Mouse (Mus musculus) regulatory T cell (primary cell): Measurements from ENCODE around the gene Minar1.

ENCODE experiments used
- in situ Hi-C: fragments of 300-600 bp; cut with MboI, MseI; formaldehyde crosslinking; loops from one replicate; pipeline ENCODE4 v1.15.1; 2025; ENCODE audit warnings: high pct_unique_total_duplicates

Minar1 gene

DNA sequence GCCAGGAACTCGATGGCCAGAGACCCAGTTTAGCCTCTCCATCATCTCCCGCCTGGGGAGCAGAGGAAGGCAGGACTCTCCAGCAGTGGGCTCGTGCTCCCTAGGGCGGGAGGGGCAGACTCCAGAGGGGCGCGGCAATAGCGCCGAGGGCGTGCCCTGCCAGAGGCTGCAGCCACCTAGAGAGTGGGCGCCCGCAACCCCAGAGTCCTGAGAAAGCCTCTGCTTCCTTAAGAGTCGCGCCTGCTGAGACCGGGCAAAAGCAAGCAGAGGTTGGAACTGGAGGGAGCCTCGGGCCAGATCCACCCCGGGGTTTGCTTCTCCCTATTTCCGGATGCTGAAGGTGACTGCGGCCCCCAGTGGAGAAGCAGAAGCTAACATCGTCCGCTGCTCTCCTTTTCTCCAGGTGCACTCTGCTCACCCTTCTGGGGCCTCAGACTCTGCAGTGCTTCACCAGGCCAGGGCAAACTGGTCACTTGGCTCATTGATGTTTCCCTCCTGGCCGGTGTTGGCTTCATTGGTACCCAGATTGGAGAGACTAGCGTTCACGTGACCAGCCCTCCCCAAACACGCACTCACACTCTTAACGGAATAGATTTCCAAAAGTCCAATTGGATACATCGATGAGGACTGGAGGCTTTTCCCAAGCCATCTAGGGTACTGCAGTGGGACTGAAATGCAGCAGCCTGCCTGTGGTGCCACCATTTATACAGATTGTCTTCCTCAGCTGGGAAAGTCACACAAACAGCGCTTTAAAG, at the start of gene Minar1:
Minar1 (minus strand) TSS at position 120 of the 755 bp plus-strand sequence.
- in situ Hi-C loops, result no loop called here

DNA sequence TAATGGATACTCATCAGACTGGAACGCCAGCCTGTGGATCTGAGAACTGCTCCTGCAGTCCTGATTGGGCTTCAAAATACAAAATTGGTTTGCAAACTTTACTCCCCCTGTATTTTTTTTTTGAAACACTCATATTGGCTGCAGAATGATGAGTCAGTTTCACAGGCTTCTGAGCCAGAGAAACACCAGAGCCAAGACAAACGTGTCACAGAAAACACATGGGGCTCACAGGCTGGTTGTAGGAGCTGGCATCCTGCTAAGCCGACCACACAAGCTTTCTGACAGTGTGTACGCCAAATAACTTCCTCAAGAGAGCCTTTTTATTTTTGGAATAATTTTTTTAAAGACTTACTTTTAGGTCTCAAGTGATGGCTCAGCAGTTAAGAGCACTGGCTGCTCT, 47.0 kb upstream of the Minar1 start:
- in situ Hi-C loops, result no loop called here

DNA sequence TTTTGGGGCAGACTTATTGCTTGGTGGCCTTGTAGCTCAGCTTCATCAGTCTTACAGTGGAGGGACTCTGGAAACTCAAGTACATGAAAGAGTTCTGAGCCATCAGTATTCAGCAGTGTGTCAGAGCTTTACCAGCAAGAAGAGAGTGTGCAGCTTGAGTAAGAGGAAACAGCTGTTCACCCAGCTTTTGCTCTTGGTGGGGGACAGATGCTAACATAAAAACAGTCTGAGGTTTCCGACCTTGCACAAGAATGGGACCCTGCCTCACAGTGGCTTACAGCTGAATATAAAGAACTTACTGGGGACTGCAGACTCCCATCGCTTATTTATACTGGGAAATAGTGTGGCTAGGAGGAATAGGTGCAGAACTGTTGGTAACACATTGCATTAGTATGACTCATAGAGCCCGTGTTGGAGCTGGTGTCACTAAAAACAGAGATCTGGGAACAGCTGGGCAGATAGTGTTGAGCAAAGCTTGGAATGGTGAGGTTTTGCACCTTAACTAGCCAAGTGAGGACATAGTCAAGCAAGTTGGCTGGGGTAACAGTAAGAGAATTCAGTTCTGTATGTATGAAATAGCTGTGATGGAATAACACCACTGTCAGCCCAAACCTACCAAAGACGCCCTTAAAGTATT, 44.5 kb upstream of the Minar1 start:
- in situ Hi-C loops, result no loop called here

GRCm38 (mm10) chr9:89650913-89651312, 28.0 kb upstream of the Minar1 start:
- in situ Hi-C loops, result loop anchor here (5.0 kb wide), 1 partner anchor 424 kb away; no protein-coding TSS in a partner anchor

- in situ Hi-C loops, result no loop called here
Measured at GRCm38 (mm10) chr9:89637453-89637852, 14.5 kb upstream of the Minar1 start.

GRCm38 (mm10) chr9:89622296-89623005, 474 bp downstream of the Minar1 start:
- in situ Hi-C loops, result no loop called here

DNA sequence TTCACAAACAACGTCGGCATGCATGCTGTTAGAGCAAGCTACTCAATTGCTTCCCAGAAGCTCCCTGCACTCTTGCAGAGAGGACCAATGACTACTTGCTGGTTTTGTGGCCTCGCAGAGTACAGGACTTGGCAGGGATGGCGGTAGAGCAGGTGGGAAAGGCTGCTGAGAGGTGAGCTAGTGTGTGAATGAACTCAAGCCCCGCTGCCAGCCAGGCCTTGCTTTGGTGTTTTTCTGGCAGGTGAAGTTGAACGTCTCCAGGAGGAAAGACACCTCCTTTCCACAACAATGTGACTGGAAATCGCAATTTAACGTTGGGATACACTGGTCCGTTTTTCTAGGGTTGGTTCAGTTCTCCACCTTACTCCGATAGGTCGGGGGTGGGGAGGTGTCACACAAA, 1.2 kb downstream of the Minar1 start:
- in situ Hi-C loops, result no loop called here

DNA sequence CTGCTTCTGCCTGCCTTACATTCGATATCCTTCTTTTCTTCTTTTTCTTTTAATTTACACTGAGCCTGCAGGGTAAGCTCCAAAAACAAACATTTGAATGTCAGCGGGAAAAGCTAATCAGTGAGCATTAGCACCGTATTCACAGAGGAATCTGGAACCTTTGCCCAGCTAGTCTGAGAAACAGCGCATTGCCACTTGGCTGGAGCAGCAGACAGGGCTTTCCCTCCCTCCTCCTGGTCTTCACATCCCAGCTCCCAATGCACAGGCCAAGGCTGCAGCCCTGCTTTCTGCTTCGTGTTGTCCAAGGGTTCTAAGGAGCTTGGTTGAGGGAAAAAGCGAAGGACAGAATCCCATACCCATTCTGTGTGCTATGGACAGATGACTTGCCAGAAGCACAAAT, 2.6 kb downstream of the Minar1 start:
- in situ Hi-C loops, result no loop called here

- in situ Hi-C loops, result no loop called here
Measured at GRCm38 (mm10) chr9:89616946-89617345, 6.0 kb downstream of the Minar1 start.

DNA sequence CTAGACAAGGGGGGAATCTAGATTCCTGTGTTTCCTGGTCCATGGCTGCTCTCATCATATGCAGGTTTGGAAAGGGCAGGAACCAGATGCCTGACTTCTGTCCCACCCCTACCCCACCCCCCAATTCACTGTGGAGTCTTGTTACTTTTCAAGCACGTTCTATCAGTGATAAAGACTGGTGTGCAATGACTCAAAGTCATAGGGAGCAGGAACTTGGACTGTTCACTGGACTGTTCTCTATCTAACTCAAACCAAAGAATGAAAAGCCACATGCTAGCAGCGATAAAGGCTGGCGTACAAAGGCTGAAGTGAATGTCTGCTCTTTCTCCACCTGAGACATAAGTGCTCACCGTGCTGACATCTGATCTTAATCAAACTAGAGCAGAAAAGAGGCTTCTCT, 12.3 kb downstream of the Minar1 start:
- in situ Hi-C loops, result no loop called here

DNA sequence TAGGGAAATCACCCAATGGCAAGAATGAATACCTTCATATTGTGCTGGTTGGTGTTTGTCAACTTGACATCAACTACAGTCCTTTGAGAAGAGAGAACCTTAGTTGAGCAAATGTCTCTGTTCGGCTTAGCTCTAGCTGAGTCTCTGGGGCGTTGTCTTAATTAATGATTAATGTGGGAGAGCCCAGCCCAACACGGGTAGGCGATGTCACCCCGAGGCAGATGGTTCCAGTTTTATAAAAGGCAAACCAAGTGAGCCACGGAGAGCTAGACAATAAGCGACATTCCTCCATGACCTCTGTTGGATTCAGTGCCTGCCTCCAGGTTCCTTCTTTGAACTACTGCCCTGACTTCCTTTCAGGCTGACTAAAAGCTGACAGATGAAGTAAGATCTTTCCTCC, 15.6 kb downstream of the Minar1 start:
- in situ Hi-C loops, result no loop called here

GRCm38 (mm10) chr9:89606256-89606655, 16.7 kb downstream of the Minar1 start:
- in situ Hi-C loops, result no loop called here

DNA sequence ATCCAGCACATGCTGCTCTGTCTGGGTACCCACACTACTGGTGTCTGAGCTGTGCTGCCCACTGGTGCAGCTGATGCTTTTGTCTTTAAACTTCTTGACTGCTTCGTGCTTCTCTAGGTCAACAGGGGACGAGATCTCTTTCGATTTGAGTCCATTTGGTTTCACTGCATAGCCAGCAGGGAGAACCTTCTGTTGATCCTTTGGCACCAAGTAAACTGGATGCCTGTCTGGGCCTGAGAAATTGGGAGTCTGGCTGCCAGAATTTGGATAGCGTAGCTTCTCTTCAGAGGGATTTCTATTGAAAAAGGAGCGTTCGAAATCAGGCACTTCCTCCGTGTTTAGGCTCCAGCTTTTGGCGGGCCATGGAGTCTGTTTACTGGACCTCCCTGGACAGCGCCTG, 21.0 kb downstream of the Minar1 start:
- in situ Hi-C loops, result no loop called here

GRCm38 (mm10) chr9:89600677-89601076, 22.2 kb downstream of the Minar1 start:
- in situ Hi-C loops, result no loop called here

GRCm38 (mm10) chr9:89597071-89597470, 25.9 kb downstream of the Minar1 start:
- in situ Hi-C loops, result loop anchor here (10.0 kb wide), 1 partner anchor 908 kb away; no protein-coding TSS in a partner anchor

- in situ Hi-C loops, result loop anchor here (10.0 kb wide), 1 partner anchor 908 kb away; no protein-coding TSS in a partner anchor
Measured at GRCm38 (mm10) chr9:89596392-89596791, 26.5 kb downstream of the Minar1 start.

DNA sequence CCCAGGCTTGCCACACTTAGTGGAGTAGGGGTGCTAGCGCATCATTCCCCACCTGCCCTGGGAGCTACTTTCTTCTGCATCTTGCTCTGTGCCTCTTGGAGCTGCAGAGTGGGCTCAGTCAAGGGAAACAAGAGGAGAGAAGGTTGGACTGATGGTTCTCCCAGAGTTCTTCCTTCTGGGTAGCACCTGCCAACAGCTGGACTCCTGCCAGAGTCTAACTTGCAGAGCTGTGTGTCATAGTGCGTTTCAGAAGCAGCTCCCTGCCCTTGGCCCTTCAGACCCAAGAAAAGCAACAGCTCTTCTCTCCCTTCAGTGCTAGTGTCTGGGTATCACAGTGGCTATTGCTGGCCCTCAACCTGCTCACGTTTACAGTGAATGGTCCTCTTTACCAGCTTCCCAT, 30.5 kb downstream of the Minar1 start:
- in situ Hi-C loops, result loop anchor here (10.0 kb wide), 1 partner anchor 912 kb away; no protein-coding TSS in a partner anchor

DNA sequence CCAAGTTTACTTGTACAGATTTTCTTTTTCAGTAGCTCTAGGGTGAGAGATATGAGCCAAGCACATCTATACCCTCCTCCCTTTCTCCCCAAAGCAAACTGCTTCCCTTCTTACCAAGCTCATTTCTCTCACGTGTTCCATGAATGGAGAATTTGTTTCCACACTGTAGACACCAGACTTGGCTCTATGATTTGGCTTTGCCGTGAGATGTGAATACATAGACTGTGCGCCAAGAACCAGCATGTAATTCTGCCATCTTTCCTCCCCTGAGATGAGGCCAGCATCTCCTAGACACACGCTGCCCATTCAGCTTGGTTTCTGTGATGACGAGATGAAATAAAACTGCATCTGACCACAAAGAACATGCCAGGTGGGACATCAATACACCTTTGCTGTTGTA, 44.5 kb downstream of the Minar1 start:
- in situ Hi-C loops, result no loop called here

GRCm38 (mm10) chr9:89552663-89553062, 70.3 kb downstream of the Minar1 start:
- in situ Hi-C loops, result no loop called here
